In genomic region chr17:83990421-83991365, GRCm38 (mm10) we compare ENCODE assay signal across 8 mouse cellular contexts.
DNase-seq lines count a peak whose midpoint lies in the region; ATAC-seq lines count a peak whose summit lies in the region.

No protein-coding gene starts in this region.

- peaks cover 41% of the 10 kb centered on the region for H3K4me1 ChIP-seq in forebrain, embryonic 10.5 days
- H3K4me1 ChIP-seq in forebrain, embryonic 13.5 days: peaks cover 11% of the 10 kb centered on the region
- peaks cover 36% of the 10 kb centered on the region for H3K4me1 ChIP-seq in heart, embryonic 16.5 days (ENCODE audit: control insufficient read depth, insufficient read depth, low read length)
- peaks cover 64% of the 10 kb centered on the region for H3K4me1 ChIP-seq in limb, embryonic 10.5 days

- H3K9ac ChIP-seq in forebrain, embryonic 13.5 days: no peak overlapping the region
- H3K9ac ChIP-seq in heart, embryonic 16.5 days (ENCODE audit: low read length): peak overlapping the region; percentile 3; the same call in 1 of the 2 replicates

- no peaks in the 10 kb centered on the region for H3K27me3 ChIP-seq in forebrain, embryonic 10.5 days (ENCODE audit: poor library complexity, severe bottlenecking)
- H3K27me3 ChIP-seq in forebrain, embryonic 13.5 days: no peaks in the 10 kb centered on the region
- no peaks in the 10 kb centered on the region for H3K27me3 ChIP-seq in heart, embryonic 16.5 days (ENCODE audit: control insufficient read depth, insufficient read depth, low read length)
- no peaks in the 10 kb centered on the region for H3K27me3 ChIP-seq in limb, embryonic 10.5 days (ENCODE audit: low read depth, poor library complexity, severe bottlenecking)

- peak; percentile 48 for DNase-seq in forebrain, embryonic 10.5 days (ENCODE audit: extremely low spot score, low spot score)
- DNase-seq in embryo, embryonic 9.5 days (ENCODE audit: extremely low spot score): peak; percentile 64
- peak; percentile 90 for DNase-seq in limb, embryonic 10.5 days (ENCODE audit: low spot score)
- DNase-seq in mesoderm, embryonic 11.5 days (ENCODE audit: low read depth, low spot score): peak; percentile 88
- DNase-seq in layer of hippocampus, postnatal 14 days (ENCODE audit: low spot score in 2 of 2): no peak
- DNase-seq in layer of hippocampus, adult 8-10 months (ENCODE audit: low spot score in 2 of 2): no peak

- ATAC-seq in forebrain, embryonic 13.5 days: no peak
- ATAC-seq in heart, embryonic 16.5 days (replicated peaks; ENCODE audit: extremely low read depth, insufficient read depth, low FRiP score): peak; percentile 73

- H3K4me3 ChIP-seq in forebrain, embryonic 10.5 days: no peak overlapping the region
- no peak overlapping the region for H3K4me3 ChIP-seq in forebrain, embryonic 13.5 days
- no peak overlapping the region for H3K4me3 ChIP-seq in heart, embryonic 16.5 days (ENCODE audit: low read length)
- H3K4me3 ChIP-seq in limb, embryonic 10.5 days: peak overlapping the region; percentile 21

- 69% methylated on average over 13 of the region's 13 CpGs for WGBS in forebrain, embryonic 10.5 days
- WGBS in forebrain, embryonic 13.5 days: 74% methylated on average over 13 of the region's 13 CpGs
- WGBS in heart, embryonic 16.5 days: 47% methylated on average over 13 of the region's 13 CpGs
- 48% methylated on average over 13 of the region's 13 CpGs for WGBS in limb, embryonic 10.5 days

- H3K36me3 ChIP-seq in forebrain, embryonic 10.5 days (replicated peaks): no peaks in the 10 kb centered on the region
- no peaks in the 10 kb centered on the region for H3K36me3 ChIP-seq in forebrain, embryonic 13.5 days (ENCODE audit: poor library complexity, severe bottlenecking)
- H3K36me3 ChIP-seq in heart, embryonic 16.5 days (ENCODE audit: control insufficient read depth, insufficient read depth): no peaks in the 10 kb centered on the region
- no peaks in the 10 kb centered on the region for H3K36me3 ChIP-seq in limb, embryonic 10.5 days

- H3K27ac ChIP-seq in forebrain, embryonic 10.5 days: peak overlapping the region; percentile 75
- H3K27ac ChIP-seq in forebrain, embryonic 13.5 days: no peak overlapping the region
- H3K27ac ChIP-seq in heart, embryonic 16.5 days (ENCODE audit: low read length): peak overlapping the region; percentile 76
- peak overlapping the region; percentile 94 for H3K27ac ChIP-seq in limb, embryonic 10.5 days

- H3K9me3 ChIP-seq in forebrain, embryonic 10.5 days: no peaks in the 10 kb centered on the region
- H3K9me3 ChIP-seq in forebrain, embryonic 13.5 days (replicated peaks): no peaks in the 10 kb centered on the region
- no peaks in the 10 kb centered on the region for H3K9me3 ChIP-seq in heart, embryonic 16.5 days (replicated peaks; ENCODE audit: control insufficient read depth, low read length)
- H3K9me3 ChIP-seq in limb, embryonic 10.5 days (replicated peaks): no peaks in the 10 kb centered on the region

- no peak overlapping the region for H3K4me2 ChIP-seq in forebrain, embryonic 13.5 days
- no peak overlapping the region for H3K4me2 ChIP-seq in heart, embryonic 16.5 days (ENCODE audit: low read depth, low read length)

Comparison
In these comparisons a context has a peak if more than half of its experiments do, and no peak if none do; other contexts are left out.
1. DNase-seq: peak in forebrain, embryonic 10.5 days (single experiment), embryo, embryonic 9.5 days (single experiment), limb, embryonic 10.5 days (single experiment) and mesoderm, embryonic 11.5 days (single experiment); none in layer of hippocampus, postnatal 14 days (0 of 2) and layer of hippocampus, adult 8-10 months (0 of 2).